Mouse (Mus musculus): ENCODE measurements around the gene Cit. TPM values are rescaled to one million over a fixed set of nuclear protein-coding genes. Genes with fewer than 3 reads are reported as not detected.

The Cit gene
- polyA plus RNA-seq, 1 experiment from 2014 or later, result 17.2 TPM

DNA sequence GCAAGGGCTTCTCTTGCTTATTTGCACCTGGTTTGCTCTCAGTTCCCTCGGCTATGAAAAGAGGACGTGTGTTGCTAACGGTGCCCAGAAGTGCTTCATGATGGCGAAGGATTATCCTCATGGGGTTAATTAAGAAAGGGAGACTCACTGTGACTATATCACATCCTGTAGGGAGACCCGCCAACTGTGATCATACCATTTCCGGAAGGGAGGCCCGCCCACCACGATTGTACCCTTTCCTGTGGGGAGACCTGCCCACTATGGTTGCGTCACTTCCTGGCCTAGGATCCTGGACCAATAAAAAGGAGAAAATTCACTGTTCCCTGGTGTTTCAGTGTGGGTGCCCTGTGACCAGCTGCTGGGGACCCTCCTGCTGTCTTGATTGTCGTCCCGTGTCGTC is 9.3 kb downstream of the Cit start:
- Histone ChIP-seq H3K4me3 (no peak overlapping the region), H3K27ac (replicated peaks) (no peak overlapping the region), H3K9me3 (no peaks in the 10 kb centered on the region), H3K9ac (replicated peaks) (no peak overlapping the region), H3K4me2 (replicated peaks) (no peak overlapping the region), H3K4me1 (no peaks in the 10 kb centered on the region), H3K27me3 (no peaks in the 10 kb centered on the region), H3K36me3 (no peaks in the 10 kb centered on the region)
- ATAC-seq (replicated peaks), result no peak
- WGBS, result 88% methylated on average over 12 of the region's 12 CpGs

DNA sequence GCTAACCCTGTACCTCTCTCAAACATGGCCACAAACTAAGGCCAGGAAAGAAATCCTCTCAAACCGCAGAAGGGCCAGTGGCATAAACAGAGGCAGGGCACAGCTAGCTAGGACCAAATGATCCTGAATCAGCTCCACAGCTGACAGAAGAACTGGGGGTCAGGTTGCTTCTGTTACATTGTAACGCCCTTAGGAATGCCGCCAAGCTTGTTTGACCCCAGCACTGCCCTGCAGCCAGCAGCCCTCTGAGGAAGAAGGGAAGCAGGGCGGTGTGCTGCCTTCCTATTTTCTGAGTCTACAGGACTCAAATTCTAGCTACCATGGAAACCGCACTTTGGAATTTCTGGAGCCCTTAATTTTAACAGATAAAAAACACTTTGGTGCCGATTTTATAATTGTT is 13.6 kb downstream of the Cit start:
- H3K27ac ChIP-seq (replicated peaks), result no peak overlapping the region
- H3K27me3 ChIP-seq, result no peaks in the 10 kb centered on the region
- H3K4me1 ChIP-seq, result peaks cover 7% of the 10 kb centered on the region; the same call in 1 of the 2 replicates
- H3K4me2 ChIP-seq (replicated peaks), result no peak overlapping the region
- 75% methylated on average over 6 of the region's 6 CpGs for WGBS
- no peak for ATAC-seq (replicated peaks)
- H3K4me3 ChIP-seq, result no peak overlapping the region
- H3K36me3 ChIP-seq, result 0 out of 2 replicates have a peak, but pooled peaks cover 5% of the 10 kb centered on the region
- no peaks in the 10 kb centered on the region for H3K9me3 ChIP-seq
- no peak overlapping the region for H3K9ac ChIP-seq (replicated peaks)

- Histone ChIP-seq H3K9me3 (no peaks in the 10 kb centered on the region), H3K4me3 (no peak overlapping the region), H3K27me3 (no peaks in the 10 kb centered on the region), H3K9ac (replicated peaks) (no peak overlapping the region), H3K27ac (replicated peaks) (no peak overlapping the region), H3K36me3 (0 out of 2 replicates have a peak, but pooled peaks cover 5% of the 10 kb centered on the region), H3K4me1 (peaks cover 7% of the 10 kb centered on the region; the same call in 1 of the 2 replicates), H3K4me2 (replicated peaks) (no peak overlapping the region)
- ATAC-seq (replicated peaks), result no peak
- WGBS, result 81% methylated on average over 9 of the region's 9 CpGs
Observed at GRCm38 (mm10) chr5:115859461-115859860, 14.4 kb downstream of the Cit start.

GRCm38 (mm10) chr5:115861991-115862390 is 16.9 kb downstream of the Cit start:
- Histone ChIP-seq H3K4me1 (peaks cover 7% of the 10 kb centered on the region; the same call in 1 of the 2 replicates), H3K9me3 (no peaks in the 10 kb centered on the region), H3K27me3 (no peaks in the 10 kb centered on the region), H3K4me2 (replicated peaks) (no peak overlapping the region), H3K4me3 (no peak overlapping the region), H3K9ac (replicated peaks) (no peak overlapping the region), H3K27ac (replicated peaks) (no peak overlapping the region), H3K36me3 (0 out of 2 replicates have a peak, but pooled peaks cover 5% of the 10 kb centered on the region)
- no peak for ATAC-seq (replicated peaks)
- WGBS, result 90% methylated on average over 10 of the region's 10 CpGs

DNA sequence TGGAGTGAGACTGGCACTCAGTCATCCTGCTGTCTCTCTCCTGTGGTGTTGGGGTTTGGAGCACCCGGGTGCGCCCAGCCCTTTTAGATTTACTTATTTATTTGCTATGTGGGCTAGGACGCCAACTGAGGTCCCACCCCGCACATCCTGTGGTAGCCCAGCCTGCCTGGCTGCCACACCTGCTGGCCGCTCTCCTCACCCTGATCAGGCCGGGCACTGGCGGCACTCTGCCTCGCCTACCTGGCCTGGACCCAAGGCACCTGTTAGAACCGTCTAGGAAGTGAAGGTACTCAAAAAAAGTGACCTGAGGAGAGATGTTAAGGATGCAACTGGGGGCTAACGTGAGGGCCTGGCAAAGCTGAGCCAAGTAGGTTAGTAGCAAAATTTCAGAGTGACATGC is 17.4 kb downstream of the Cit start:
- Histone ChIP-seq H3K4me3 (no peak overlapping the region), H3K27ac (replicated peaks) (no peak overlapping the region), H3K4me2 (replicated peaks) (no peak overlapping the region), H3K9me3 (no peaks in the 10 kb centered on the region), H3K9ac (replicated peaks) (no peak overlapping the region), H3K36me3 (0 out of 2 replicates have a peak, but pooled peaks cover 5% of the 10 kb centered on the region), H3K27me3 (no peaks in the 10 kb centered on the region), H3K4me1 (peaks cover 7% of the 10 kb centered on the region; the same call in 1 of the 2 replicates)
- 87% methylated on average over 10 of the region's 10 CpGs for whole genome bisulfite sequencing
- ATAC-seq (replicated peaks), result no peak

- Histone ChIP-seq H3K9ac (replicated peaks) (no peak overlapping the region), H3K27me3 (no peaks in the 10 kb centered on the region)
Observed at GRCm38 (mm10) chr5:115866296-115866695, 21.2 kb downstream of the Cit start.

DNA sequence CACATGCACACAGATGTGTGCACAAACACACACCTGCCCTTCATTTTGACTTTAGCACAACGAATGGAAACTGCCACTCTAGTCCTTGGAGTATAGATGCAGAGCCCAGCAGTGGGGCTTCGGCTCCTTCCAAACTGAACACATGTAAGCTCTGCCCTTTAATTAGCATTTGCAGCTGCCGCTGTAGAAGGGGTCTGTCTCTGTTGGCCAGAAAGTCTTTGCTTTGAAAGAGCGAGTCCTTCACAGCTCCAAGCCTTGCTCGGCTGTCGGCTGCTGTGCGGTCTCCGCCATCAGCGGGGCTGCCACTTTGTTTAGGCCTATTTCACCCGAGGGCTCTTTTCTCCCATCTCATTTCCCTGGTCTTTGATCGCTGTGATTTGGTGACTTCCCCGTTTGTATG is 23.5 kb downstream of the Cit start:
- Histone ChIP-seq H3K27ac (replicated peaks) (no peak overlapping the region), H3K27me3 (no peaks in the 10 kb centered on the region), H3K4me1 (peaks cover 2% of the 10 kb centered on the region; the same call in 1 of the 2 replicates), H3K36me3 (0 out of 2 replicates have a peak, but pooled peaks cover under 1% of the 10 kb centered on the region), H3K4me2 (replicated peaks) (no peak overlapping the region), H3K9ac (replicated peaks) (no peak overlapping the region), H3K4me3 (no peak overlapping the region), H3K9me3 (no peaks in the 10 kb centered on the region)
- no peak for ATAC-seq (replicated peaks)
- WGBS, result 54% methylated on average over 12 of the region's 12 CpGs

More at GRCm38 (mm10) chr5:115866296-115866695, 21.2 kb downstream of the Cit start:
- H3K4me1 ChIP-seq, result peaks cover 2% of the 10 kb centered on the region; the same call in 1 of the 2 replicates
- no peak for ATAC-seq (replicated peaks)
- H3K4me2 ChIP-seq (replicated peaks), result no peak overlapping the region
- no peaks in the 10 kb centered on the region for H3K9me3 ChIP-seq
- H3K4me3 ChIP-seq, result no peak overlapping the region
- no peak overlapping the region for H3K27ac ChIP-seq (replicated peaks)
- 71% methylated on average over 11 of the region's 11 CpGs for WGBS
- H3K36me3 ChIP-seq, result 0 out of 2 replicates have a peak, but pooled peaks cover 5% of the 10 kb centered on the region

DNA sequence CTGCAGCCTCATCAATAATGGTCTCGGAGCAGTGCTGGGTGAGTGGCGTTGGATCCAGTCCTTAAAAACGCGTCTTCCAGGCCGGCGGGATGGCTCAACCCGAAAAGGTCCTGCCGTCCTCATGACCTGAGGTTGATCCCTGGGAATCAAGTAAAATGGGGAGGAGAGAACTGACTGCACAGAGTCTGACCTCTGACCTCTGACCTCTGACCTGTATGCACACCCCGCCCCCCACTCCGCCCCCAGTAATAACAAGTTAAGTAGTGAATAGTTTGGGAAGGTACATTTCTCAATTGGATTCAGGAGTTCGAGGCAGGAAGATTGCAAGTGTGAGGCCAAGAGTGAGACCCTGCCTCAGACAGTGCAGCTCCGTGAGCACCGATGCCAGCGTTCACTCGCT is 24.1 kb downstream of the Cit start:
- Histone ChIP-seq H3K36me3 (no peaks in the 10 kb centered on the region), H3K27me3 (no peaks in the 10 kb centered on the region), H3K4me1 (peaks cover 2% of the 10 kb centered on the region; the same call in 1 of the 2 replicates), H3K27ac (replicated peaks) (no peak overlapping the region), H3K9ac (replicated peaks) (no peak overlapping the region), H3K4me3 (no peak overlapping the region), H3K4me2 (replicated peaks) (no peak overlapping the region), H3K9me3 (no peaks in the 10 kb centered on the region)
- 90% methylated on average over 15 of the region's 15 CpGs for WGBS
- no peak for ATAC-seq (replicated peaks)

DNA sequence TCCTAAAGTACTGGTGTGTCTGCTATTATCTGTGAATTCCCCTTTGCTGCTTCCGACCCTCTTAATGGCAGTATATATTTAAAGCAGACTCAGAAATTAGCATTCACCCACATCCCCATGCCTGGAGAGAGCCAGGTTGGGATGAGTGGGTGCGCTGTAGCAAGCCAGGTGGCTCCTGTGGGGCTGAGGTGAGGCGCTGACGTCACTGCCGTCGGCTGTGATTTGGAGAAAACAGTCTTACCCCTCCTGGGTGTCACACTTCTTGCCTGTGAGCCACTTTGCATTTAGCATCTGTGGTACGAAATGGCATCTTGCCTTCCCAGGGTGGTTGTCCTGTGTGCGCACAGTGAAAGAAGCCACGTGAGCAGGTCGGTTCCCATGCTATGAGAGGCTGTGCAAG is 26.1 kb downstream of the Cit start:
- peaks cover 2% of the 10 kb centered on the region; the same call in 1 of the 2 replicates for H3K4me1 ChIP-seq
- ATAC-seq (replicated peaks), result no peak
- H3K9ac ChIP-seq (replicated peaks), result no peak overlapping the region
- H3K36me3 ChIP-seq, result no peaks in the 10 kb centered on the region
- no peaks in the 10 kb centered on the region for H3K9me3 ChIP-seq
- WGBS, result 91% methylated on average over 10 of the region's 10 CpGs
- no peak overlapping the region for H3K4me2 ChIP-seq (replicated peaks)
- H3K4me3 ChIP-seq, result no peak overlapping the region
- H3K27me3 ChIP-seq, result no peaks in the 10 kb centered on the region
- H3K27ac ChIP-seq (replicated peaks), result no peak overlapping the region

DNA sequence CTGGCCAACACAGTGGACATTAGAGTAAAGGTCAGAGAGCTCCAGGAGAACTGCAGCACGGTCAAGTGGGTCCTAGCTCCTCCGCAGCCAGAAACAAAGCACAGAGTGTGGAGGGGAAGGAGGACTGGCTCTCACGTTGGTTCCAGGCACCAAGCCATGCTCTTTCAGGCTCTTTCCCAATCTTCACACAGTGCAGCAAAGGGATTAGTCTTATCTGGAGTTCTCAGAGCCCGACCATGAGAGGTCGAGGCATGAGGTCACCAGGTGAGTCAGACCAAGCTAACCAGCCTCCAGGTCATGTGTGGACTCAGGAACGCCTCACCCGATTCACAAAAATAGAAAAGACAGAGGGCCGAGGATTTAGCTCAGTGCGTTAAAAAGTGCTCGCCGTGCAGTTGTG is 27.0 kb downstream of the Cit start:
- Histone ChIP-seq H3K27ac (replicated peaks) (no peak overlapping the region), H3K4me3 (no peak overlapping the region), H3K9ac (replicated peaks) (no peak overlapping the region), H3K4me2 (replicated peaks) (no peak overlapping the region), H3K9me3 (no peaks in the 10 kb centered on the region), H3K36me3 (no peaks in the 10 kb centered on the region), H3K27me3 (no peaks in the 10 kb centered on the region), H3K4me1 (peaks cover 2% of the 10 kb centered on the region; the same call in 1 of the 2 replicates)
- WGBS, result 90% methylated on average over 11 of the region's 11 CpGs
- no peak for ATAC-seq (replicated peaks)

DNA sequence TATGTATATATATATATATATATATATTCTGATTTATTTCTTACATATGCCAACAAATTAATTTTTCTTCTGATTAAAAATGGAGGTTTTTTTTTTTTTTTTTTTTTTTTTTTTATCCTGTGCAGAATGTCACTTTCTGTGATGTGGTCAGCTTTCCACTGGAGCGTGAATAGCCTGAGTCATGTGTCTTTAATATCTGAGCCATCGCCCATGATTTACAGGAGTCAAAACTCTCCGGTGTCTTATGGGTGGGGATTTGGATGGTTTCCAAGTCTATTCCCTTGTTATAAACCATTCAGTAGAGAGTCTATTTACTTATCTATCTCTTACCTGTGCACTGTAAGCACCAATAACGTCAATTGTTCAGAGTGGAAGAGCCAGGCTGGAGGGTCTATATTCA is 27.9 kb downstream of the Cit start:
- Histone ChIP-seq H3K4me1 (peaks cover 2% of the 10 kb centered on the region; the same call in 1 of the 2 replicates), H3K4me3 (no peak overlapping the region), H3K27me3 (no peaks in the 10 kb centered on the region), H3K27ac (replicated peaks) (no peak overlapping the region), H3K9ac (replicated peaks) (no peak overlapping the region), H3K36me3 (no peaks in the 10 kb centered on the region), H3K9me3 (no peaks in the 10 kb centered on the region), H3K4me2 (replicated peaks) (no peak overlapping the region)
- ATAC-seq (replicated peaks), result no peak
- WGBS, result 77% methylated on average over 4 of the region's 4 CpGs

GRCm38 (mm10) chr5:115877425-115877824 is 32.3 kb downstream of the Cit start:
- Histone ChIP-seq H3K4me1 (no peaks in the 10 kb centered on the region), H3K27ac (replicated peaks) (no peak overlapping the region), H3K36me3 (no peaks in the 10 kb centered on the region), H3K4me2 (replicated peaks) (no peak overlapping the region), H3K9ac (replicated peaks) (no peak overlapping the region), H3K4me3 (no peak overlapping the region), H3K27me3 (no peaks in the 10 kb centered on the region), H3K9me3 (no peaks in the 10 kb centered on the region)
- 89% methylated on average over 6 of the region's 6 CpGs for WGBS
- ATAC-seq (replicated peaks), result no peak

- Histone ChIP-seq H3K9ac (replicated peaks) (no peak overlapping the region), H3K4me2 (replicated peaks) (no peak overlapping the region), H3K27ac (replicated peaks) (no peak overlapping the region), H3K4me1 (no peaks in the 10 kb centered on the region), H3K27me3 (no peaks in the 10 kb centered on the region), H3K4me3 (no peak overlapping the region), H3K9me3 (no peaks in the 10 kb centered on the region), H3K36me3 (no peaks in the 10 kb centered on the region)
- no peak for ATAC-seq (replicated peaks)
- WGBS, result 92% methylated on average over 9 of the region's 9 CpGs
Observed at GRCm38 (mm10) chr5:115882165-115882564, 37.1 kb downstream of the Cit start.

Data from forebrain, embryonic 15.5 days (tissue).